Mouse (Mus musculus): Measurements from ENCODE around the gene Ubap1l. TPM values are rescaled to one million over a fixed set of nuclear protein-coding genes. Genes with fewer than 3 reads are reported as not detected.

The Ubap1l gene
- polyA plus RNA-seq, 1 experiment from 2014 or later: 3.0 TPM

DNA sequence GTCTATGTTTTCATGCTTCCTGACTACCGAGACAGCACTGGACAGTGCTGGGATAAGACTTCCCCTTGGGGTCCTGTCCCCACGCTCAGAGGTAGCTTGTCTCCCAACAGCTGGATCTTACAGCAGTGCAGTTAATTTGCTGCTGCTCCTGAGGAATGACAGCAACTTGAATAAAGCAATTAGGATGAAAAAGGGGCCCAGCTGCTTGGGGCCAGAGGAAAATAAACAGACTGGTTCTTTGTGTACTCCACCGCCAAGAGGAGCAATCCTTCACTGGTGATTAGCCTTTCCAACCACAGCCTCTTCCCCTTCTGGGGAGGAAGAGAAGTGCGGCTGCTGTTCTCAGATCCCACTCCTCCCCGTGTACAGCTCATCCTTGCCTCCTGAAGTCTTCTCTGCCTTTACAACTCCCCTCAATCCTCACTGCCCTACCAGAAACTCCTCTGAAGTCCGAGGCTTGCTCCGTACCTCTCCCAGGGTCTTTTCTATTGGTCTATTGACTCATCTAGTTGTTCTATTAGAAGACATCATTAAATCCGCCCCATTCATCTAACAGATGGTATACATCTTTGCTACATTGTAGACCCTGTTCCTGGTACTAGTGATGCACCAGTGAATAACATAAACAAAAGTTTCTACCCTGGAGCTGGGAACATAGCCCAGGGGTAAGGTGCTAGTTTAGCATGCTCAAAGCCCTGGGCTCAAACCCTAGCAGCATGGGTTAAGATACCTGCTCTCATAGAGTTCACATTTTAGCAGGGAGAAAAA is 25.7 kb downstream of the Ubap1l start:
- H3K27me3 ChIP-seq (replicated peaks; ENCODE audit: control insufficient read depth, insufficient read depth, low read length): peaks cover 22% of the 10 kb centered on the region
- H3K9ac ChIP-seq (ENCODE audit: low read depth, low read length): no peak overlapping the region
- no peaks in the 10 kb centered on the region for H3K36me3 ChIP-seq (ENCODE audit: control insufficient read depth, insufficient read depth, low read length)
- no peak for ATAC-seq
- H3K4me3 ChIP-seq (ENCODE audit: low read length): no peak overlapping the region
- 31% methylated on average over 7 of the region's 8 CpGs for WGBS
- H3K9me3 ChIP-seq (ENCODE audit: control insufficient read depth, low read length): no peaks in the 10 kb centered on the region
- no peak overlapping the region for H3K27ac ChIP-seq (ENCODE audit: low read depth, low read length)
- peaks cover 7% of the 10 kb centered on the region; the same call in 1 of the 2 replicates for H3K4me1 ChIP-seq (ENCODE audit: control insufficient read depth, insufficient read depth, low read depth, low read length)
- H3K4me2 ChIP-seq (ENCODE audit: low read length): no peak overlapping the region

GRCm38 (mm10) chr9:65390752-65391612 is 30.1 kb downstream of the Ubap1l start:
- Histone ChIP-seq H3K9ac (ENCODE audit: low read depth, low read length) (peak overlapping the region; percentile 50), H3K4me2 (ENCODE audit: low read length) (peak overlapping the region; percentile 61), H3K27ac (ENCODE audit: low read depth, low read length) (no peak overlapping the region), H3K9me3 (ENCODE audit: control insufficient read depth, low read length) (no peaks in the 10 kb centered on the region), H3K4me1 (ENCODE audit: control insufficient read depth, insufficient read depth, low read depth, low read length) (peaks cover 7% of the 10 kb centered on the region; the same call in 1 of the 2 replicates), H3K4me3 (ENCODE audit: low read length) (peak overlapping the region; percentile 49), H3K27me3 (replicated peaks; ENCODE audit: control insufficient read depth, insufficient read depth, low read length) (peaks cover 38% of the 10 kb centered on the region), H3K36me3 (ENCODE audit: control insufficient read depth, insufficient read depth, low read length) (no peaks in the 10 kb centered on the region)
- ATAC-seq: peak; percentile 52
- WGBS: 24% methylated on average over 63 of the region's 96 CpGs

- Histone ChIP-seq H3K4me3 (ENCODE audit: low read length) (peak within 1 kb of the TSS; percentile 49), H3K27me3 (replicated peaks; ENCODE audit: control insufficient read depth, insufficient read depth, low read length) (peaks cover 38% of the 10 kb centered on the region), H3K9me3 (ENCODE audit: control insufficient read depth, low read length) (no peaks in the 10 kb centered on the region), H3K27ac (ENCODE audit: low read depth, low read length) (no peak within 1 kb of the TSS), H3K4me2 (ENCODE audit: low read length) (peak within 1 kb of the TSS; percentile 61), H3K36me3 (ENCODE audit: control insufficient read depth, insufficient read depth, low read length) (no peaks in the 10 kb centered on the region), H3K9ac (ENCODE audit: low read depth, low read length) (peak within 1 kb of the TSS; percentile 50), H3K4me1 (ENCODE audit: control insufficient read depth, insufficient read depth, low read depth, low read length) (peaks cover 7% of the 10 kb centered on the region; the same call in 1 of the 2 replicates)
- WGBS: 50% methylated on average over 8 of the region's 8 CpGs
- no peak for ATAC-seq
Observed at GRCm38 (mm10) chr9:65391613-65391964, 30.7 kb downstream of the Ubap1l start, which contains the start of gene Kbtbd13. TSS of gene Kbtbd13 (minus strand) at chr9:65391652.

DNA sequence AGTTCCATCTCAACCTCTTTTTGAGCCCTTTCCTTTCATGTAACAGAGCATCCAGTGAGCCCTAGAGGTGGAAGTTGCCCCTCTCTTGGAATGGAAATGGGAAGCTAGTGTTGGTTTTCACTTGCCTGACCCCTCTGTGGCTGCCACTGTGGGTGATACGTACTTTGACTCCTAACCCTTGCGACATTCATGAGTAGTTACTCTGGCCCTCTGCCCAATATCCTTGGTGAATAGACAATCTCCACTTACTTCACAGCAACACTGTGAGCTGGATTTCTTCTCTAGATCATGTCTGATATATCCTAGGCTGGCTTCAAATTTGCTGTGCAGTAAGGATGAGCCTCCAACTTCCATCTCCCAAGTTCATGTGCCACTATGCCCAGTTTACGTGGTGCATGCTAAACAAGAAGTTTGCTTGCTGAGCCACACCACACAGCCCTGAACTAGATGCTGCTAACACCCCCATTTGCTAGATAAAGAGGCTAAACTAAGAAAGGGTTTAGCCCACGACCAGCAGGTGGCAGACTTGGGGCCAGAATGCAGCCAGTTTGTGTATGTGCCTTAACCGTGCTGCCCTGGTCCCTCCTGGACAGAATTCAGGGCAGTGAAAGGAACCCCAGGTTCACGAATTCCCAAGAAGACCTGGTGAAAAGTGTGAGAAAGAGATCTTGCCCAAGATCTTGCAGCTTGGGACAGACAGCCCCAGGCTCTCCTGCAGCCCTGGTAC is 32.0 kb downstream of the Ubap1l start:
- no peaks in the 10 kb centered on the region for H3K36me3 ChIP-seq (ENCODE audit: control insufficient read depth, insufficient read depth, low read length)
- peaks cover 38% of the 10 kb centered on the region for H3K27me3 ChIP-seq (replicated peaks; ENCODE audit: control insufficient read depth, insufficient read depth, low read length)
- H3K27ac ChIP-seq (ENCODE audit: low read depth, low read length): no peak overlapping the region
- H3K9me3 ChIP-seq (ENCODE audit: control insufficient read depth, low read length): no peaks in the 10 kb centered on the region
- no peak for ATAC-seq
- WGBS: 28% methylated on average over 6 of the region's 6 CpGs
- H3K9ac ChIP-seq (ENCODE audit: low read depth, low read length): no peak overlapping the region
- H3K4me2 ChIP-seq (ENCODE audit: low read length): no peak overlapping the region
- H3K4me1 ChIP-seq (ENCODE audit: control insufficient read depth, insufficient read depth, low read depth, low read length): peaks cover 7% of the 10 kb centered on the region; the same call in 1 of the 2 replicates
- no peak overlapping the region for H3K4me3 ChIP-seq (ENCODE audit: low read length)

DNA sequence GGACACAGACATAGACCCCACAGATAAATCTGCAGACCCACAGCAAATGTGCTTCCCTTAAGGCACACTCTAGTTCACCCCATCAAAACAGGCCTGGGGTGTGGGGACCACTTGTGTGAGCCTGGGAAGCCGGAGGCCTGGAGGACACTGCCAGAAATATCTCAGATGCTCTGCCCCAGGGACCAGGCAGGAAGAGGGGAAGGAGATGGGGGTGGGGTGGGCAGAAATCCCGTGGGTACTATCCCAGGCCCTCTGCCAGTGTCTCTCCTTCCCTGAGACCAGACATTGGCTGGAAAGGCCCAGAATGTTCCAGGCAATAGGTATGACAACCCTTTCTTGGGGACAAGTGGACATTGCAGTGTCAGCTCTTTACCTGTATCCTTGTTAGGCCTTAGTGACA is 32.8 kb downstream of the Ubap1l start:
- no peak overlapping the region for H3K4me2 ChIP-seq (ENCODE audit: low read length)
- peaks cover 38% of the 10 kb centered on the region for H3K27me3 ChIP-seq (replicated peaks; ENCODE audit: control insufficient read depth, insufficient read depth, low read length)
- no peaks in the 10 kb centered on the region for H3K9me3 ChIP-seq (ENCODE audit: control insufficient read depth, low read length)
- H3K4me3 ChIP-seq (ENCODE audit: low read length): no peak overlapping the region
- no peak overlapping the region for H3K9ac ChIP-seq (ENCODE audit: low read depth, low read length)
- ATAC-seq: no peak
- 62% methylated on average over 2 of the region's 2 CpGs for WGBS
- H3K36me3 ChIP-seq (ENCODE audit: control insufficient read depth, insufficient read depth, low read length): no peaks in the 10 kb centered on the region
- H3K27ac ChIP-seq (ENCODE audit: low read depth, low read length): no peak overlapping the region
- H3K4me1 ChIP-seq (ENCODE audit: control insufficient read depth, insufficient read depth, low read depth, low read length): peaks cover 11% of the 10 kb centered on the region

- Histone ChIP-seq H3K9ac (ENCODE audit: low read depth, low read length) (no peak overlapping the region), H3K4me3 (ENCODE audit: low read length) (no peak overlapping the region), H3K27me3 (replicated peaks; ENCODE audit: control insufficient read depth, insufficient read depth, low read length) (peaks cover 33% of the 10 kb centered on the region), H3K4me2 (ENCODE audit: low read length) (no peak overlapping the region), H3K4me1 (ENCODE audit: control insufficient read depth, insufficient read depth, low read depth, low read length) (peaks cover 11% of the 10 kb centered on the region), H3K36me3 (ENCODE audit: control insufficient read depth, insufficient read depth, low read length) (no peaks in the 10 kb centered on the region), H3K9me3 (ENCODE audit: control insufficient read depth, low read length) (no peaks in the 10 kb centered on the region), H3K27ac (ENCODE audit: low read depth, low read length) (no peak overlapping the region)
- 56% methylated on average over 2 of the region's 2 CpGs for WGBS
- ATAC-seq: no peak
Observed at GRCm38 (mm10) chr9:65394360-65394759, 33.5 kb downstream of the Ubap1l start.

DNA sequence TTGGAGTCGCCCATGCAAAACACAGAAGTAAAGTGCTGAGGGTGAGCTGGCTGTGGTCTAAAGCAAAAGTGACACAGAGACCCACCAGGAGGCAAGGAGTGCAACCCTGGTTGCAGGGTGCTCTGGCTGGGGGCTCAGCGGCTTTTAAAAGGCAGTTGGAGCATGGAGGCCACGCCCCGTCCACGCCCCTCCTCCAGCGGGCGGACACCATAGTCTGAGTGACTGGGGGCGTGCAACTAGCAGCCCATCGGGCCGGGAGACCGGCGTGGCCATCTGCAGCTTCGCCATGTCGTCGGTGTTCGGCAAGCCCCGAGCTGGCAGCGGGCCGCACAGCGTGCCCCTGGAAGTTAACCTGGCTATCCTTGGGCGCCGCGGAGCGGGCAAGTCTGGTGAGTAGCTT is 37.4 kb downstream of the Ubap1l start, which contains the start of gene Rasl12:
Gene Rasl12 (plus strand): TSS at position 228 of the 400 bp plus-strand sequence.
- ATAC-seq: peak; percentile 78
- peak within 1 kb of the TSS; percentile 47 for H3K4me3 ChIP-seq (ENCODE audit: low read length)

GRCm38 (mm10) chr9:65399934-65400333 is 39.1 kb downstream of the Ubap1l start:
- no peak overlapping the region for H3K4me2 ChIP-seq (ENCODE audit: low read length)
- H3K4me1 ChIP-seq (ENCODE audit: control insufficient read depth, insufficient read depth, low read depth, low read length): peaks cover 4% of the 10 kb centered on the region
- WGBS: 86% methylated on average over 6 of the region's 6 CpGs
- no peak for ATAC-seq
- no peaks in the 10 kb centered on the region for H3K9me3 ChIP-seq (ENCODE audit: control insufficient read depth, low read length)
- no peak overlapping the region for H3K4me3 ChIP-seq (ENCODE audit: low read length)
- no peaks in the 10 kb centered on the region for H3K36me3 ChIP-seq (ENCODE audit: control insufficient read depth, insufficient read depth, low read length)
- H3K27me3 ChIP-seq (replicated peaks; ENCODE audit: control insufficient read depth, insufficient read depth, low read length): no peaks in the 10 kb centered on the region
- H3K9ac ChIP-seq (ENCODE audit: low read depth, low read length): no peak overlapping the region
- H3K27ac ChIP-seq (ENCODE audit: low read depth, low read length): no peak overlapping the region

More for the DNA sequence above, 37.4 kb downstream of the Ubap1l start, which contains the start of gene Rasl12:
- H3K4me1 ChIP-seq (ENCODE audit: control insufficient read depth, insufficient read depth, low read depth, low read length): peaks cover 4% of the 10 kb centered on the region
- H3K9me3 ChIP-seq (ENCODE audit: control insufficient read depth, low read length): no peaks in the 10 kb centered on the region
- H3K9ac ChIP-seq (ENCODE audit: low read depth, low read length): peak within 1 kb of the TSS; percentile 67
- H3K36me3 ChIP-seq (ENCODE audit: control insufficient read depth, insufficient read depth, low read length): no peaks in the 10 kb centered on the region
- H3K27me3 ChIP-seq (replicated peaks; ENCODE audit: control insufficient read depth, insufficient read depth, low read length): no peaks in the 10 kb centered on the region
- 2% methylated on average over 24 of the region's 24 CpGs for WGBS
- H3K27ac ChIP-seq (ENCODE audit: low read depth, low read length): no peak within 1 kb of the TSS
- H3K4me2 ChIP-seq (ENCODE audit: low read length): peak within 1 kb of the TSS; percentile 84
